Mouse (Mus musculus) 3134 (cell line): Measurements from ENCODE around the gene Rere.

Experiments used
- DNase-seq: peaks from one replicate; pipeline ENCODE4 v3.0.0-alpha.2; 2011; ENCODE audit warnings: low spot score; ENCODE audit not compliant: insufficient read length; ENCODE audit errors: extremely low read depth

Gene Rere

DNA sequence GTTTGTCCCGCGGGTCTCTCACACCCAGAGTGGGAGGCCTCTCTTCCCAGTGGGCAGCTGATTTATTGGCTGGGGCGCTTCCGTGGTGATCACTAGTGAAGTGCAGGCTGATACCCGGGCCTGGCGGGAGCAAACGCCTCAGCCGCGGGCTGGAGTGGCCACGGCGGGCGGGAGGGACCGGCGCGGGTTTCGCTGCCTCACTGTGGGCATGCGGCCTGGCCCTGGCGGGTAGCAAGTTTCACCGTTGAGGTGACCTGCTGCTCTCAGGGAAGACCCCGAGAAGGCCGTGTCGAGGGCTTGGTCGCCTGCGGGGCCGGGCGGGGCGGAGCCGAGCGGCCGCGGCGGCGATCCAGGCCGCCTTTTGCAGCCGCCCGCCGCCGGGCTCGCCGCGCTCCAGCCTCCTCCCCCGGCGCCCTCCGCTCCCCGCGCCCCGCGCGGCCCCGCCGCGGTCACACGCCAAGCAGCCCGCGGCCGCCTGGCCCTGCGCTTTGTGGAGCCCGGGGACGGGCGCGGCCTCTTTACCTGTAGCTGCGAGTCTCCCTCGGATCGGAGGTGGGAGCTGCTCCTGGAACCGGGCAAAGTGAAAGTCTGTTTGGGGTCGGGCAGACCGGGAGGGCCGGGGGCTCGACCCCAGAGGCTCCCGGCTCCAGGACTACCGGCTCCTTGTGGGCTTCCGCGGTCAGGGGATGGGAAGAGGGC, 287.8 kb downstream of the Rere start:
- peak; percentile 75 for DNase-seq

- DNase-seq = peak; percentile 69
Measured at GRCm38 (mm10) chr4:150569834-150570571, 288.6 kb downstream of the Rere start.

DNA sequence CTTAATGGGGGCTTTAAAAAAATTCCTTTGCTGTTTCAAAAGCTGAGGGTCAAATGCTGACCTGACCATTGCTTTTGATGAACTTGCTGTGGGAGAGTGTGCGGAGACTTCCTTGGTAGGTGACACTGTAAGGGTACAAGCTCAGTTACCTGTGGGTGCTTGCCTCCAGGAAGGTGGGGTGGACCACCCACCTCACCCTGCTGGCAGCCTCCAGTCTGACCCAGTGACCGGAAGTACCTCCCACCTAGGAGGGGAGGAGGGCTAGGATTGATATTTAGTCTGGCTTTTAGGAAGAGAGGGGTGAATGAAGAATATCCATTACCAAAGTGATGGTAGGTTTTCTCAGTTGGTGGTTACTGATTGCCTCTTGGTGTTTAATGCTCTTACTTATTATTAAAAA, 289.3 kb downstream of the Rere start:
- DNase-seq = no peak

DNA sequence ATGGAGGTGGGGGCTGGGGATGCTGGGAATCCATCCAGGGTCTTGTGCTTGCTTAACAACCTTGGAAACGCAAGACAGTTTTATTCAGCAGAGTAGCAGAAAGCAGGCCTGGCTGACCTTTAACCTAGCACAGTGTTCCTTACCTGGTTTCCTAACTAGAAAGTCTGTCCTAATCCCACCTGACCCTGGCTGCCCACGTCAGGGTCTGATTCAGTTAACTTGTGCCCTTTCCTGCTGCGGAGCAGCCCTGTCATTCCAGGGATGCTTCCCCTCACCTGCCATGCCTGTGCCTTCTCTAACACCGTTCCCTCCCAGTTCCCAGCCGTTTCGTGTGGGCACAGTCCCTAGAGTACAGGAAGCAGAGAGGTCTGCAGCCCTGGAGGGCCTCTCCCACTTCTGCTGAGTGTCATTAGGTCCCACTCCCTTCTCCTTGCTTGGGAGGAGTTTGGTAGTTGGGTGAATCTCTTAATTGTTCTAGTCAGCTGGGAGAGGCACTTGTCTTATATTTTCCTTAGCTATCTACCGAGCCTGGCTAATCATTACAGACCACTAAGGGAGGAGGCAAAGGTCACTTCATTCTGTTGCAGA, 290.8 kb downstream of the Rere start:
- no peak for DNase-seq

DNA sequence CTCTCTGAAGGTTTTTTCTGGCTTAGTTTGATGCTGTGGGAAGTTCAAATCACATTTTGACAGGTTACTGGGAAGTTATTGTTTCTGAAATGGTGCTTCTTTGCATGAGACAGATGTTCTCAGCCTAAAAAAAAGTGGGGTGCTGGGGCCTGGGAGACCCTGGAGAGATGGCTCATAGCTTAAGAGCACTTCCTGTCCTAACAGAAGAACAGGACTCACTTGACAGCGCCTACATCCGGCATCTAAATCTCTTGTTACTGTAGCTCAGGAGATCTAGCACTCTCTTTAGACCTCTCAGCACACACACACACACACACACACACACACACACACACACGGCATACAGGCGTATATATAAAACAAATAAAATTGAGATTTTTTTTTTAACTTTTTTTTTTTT, 291.5 kb downstream of the Rere start:
- no peak for DNase-seq

GRCm38 (mm10) chr4:150575363-150576092, 294.1 kb downstream of the Rere start:
- no peak for DNase-seq

DNA sequence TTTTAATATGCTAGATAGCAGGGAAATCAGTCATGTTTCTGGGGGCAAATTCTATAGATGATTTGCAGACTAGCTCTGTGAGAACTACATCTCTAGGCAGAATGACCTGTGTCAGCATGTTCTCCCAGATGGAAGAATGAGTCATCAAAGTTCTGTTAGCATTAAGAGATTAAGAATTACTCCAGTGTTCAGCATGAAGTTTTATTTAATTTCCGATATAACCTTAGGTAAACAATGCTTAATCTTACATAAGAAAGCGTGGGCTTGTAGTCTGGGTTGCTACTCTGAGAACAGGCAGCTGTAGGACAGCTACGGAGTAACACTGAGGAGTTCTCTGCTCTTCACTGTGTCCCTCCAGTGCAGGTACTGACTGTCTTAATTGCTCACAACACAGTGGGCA, 294.9 kb downstream of the Rere start:
- no peak for DNase-seq

- no peak for DNase-seq
Measured at GRCm38 (mm10) chr4:150578021-150578420, 296.6 kb downstream of the Rere start.

DNA sequence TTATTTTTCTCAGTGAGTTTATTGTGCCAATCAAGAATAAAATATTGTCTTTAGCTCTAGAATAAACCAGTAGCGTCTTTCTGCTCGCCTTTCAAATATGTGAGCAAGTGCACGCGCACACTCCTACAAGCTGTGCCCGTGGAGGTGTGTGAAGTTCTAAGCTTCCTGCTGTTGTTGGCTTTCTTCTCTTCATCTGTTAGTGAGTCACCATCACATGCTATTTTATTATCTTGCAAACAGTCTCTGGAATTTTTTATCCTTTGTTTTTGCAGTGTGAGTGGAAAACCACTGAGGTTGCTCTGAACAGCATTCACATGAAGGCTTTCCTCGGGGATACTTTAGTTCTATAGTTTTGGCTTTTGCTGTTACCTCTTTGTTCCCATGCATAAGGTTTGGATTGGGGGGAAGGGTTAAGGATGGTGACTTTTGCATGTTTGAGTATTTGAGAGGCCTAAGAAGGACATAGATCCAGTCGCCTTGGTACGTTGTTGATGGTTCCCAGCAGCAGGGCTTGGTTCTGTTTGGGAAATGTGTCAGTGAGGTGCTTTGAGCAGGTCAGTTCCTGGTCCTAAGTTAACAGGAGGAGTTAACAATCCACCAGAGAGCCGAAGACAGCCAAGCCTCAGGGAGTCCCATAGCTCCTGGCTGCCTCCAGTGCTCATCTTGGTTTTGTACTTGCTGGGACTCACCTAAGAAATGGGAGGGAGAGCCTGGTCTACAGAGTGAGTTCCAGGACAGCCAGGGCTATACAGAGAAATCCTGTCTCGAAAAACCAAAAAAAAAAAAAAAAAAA, 300.7 kb downstream of the Rere start:
- DNase-seq = peak; percentile 55

DNA sequence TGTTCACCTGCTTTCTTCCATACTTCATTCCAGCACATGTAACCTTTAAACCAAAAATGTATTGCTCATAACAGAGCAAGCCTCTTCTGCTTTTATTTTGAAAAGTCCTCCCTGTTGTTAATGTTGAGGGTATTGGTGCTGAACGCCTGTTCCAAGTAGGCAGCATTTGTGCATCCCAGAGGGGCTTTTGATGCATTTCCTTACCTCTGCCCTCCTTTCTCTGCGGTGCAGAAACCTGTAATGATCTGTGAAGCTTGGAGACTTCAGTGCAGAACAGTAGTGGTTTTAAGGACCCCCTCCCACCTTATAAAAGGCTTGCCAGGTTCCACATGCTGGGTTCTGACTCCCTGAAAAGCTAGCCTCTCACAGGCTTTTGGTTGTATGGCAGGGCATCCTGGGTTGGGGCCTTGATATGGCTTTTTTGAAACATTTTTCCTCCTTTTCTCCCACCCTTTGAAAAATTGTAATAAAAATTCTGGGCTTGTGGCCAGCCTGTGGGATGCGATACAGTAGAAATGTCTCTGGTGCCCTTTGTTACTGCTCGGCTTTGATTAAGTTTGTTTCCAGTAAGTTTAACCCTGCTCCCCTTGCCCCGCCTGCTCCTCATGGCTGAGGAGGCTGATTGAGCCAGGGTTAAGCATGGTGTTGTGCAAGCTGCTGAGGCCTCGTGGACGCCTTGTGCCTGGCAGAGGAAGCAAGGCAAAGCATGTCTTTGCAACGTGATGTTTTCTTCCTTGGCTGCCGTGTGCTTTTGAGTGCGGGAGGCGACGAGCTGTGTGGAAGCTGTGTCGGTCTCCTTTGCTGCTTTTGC, 301.7 kb downstream of the Rere start:
- DNase-seq = peak; percentile 48

- DNase-seq = no peak
Measured at GRCm38 (mm10) chr4:150583777-150584135, 302.3 kb downstream of the Rere start.

- DNase-seq = no peak
Measured at GRCm38 (mm10) chr4:150585800-150586199, 304.4 kb downstream of the Rere start.

DNA sequence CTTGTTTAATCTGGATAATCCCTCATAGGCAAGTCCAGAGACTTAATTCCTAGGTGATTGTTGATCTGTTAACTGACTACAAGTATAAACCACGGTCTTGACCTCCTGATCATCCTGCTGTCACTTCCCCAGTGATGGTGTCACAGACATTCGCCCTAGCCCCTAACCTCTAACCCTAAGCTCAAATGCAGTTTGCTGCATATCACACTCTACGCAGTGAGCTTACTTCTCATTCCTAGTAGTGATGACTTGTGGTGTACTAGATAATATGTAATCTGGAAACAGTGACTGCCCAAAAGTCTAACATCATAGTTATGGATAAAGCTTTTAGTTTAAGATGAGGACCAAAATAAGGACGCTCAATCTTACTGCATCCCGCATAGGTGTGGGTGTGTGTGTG, 304.8 kb downstream of the Rere start:
- DNase-seq = no peak

DNA sequence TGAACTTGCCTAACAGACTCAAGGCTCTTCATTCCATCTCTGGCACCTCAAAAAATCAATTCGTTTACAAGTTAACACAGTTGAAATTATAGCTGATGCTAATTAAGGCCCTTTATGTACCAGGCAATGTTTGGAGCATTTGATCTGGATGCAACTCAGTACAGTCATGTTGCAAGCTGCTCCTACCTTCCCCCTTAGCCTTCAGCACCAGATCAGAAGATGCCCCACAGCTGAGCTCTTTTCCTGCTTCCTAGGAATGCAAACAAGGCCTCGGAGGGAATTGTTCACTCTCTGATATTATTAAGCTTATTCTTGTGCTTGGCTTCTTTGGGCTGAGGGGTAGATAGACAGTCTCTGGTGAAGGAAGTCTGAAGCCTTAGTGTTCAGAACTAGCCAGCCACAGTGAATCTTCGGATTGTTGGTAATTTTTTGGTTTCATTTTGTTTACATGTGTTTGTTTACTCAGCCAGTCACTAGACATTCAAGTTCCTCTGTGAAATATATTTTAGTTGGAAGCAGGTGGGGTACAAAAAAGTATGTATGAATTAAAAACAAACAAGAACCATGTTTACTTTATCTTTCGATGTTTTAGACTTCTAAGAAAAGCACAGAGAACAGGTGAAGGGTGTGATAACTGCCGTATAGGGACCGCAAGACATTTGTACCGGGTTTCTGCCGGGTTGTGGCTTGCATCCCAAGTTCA, 306.3 kb downstream of the Rere start:
- no peak for DNase-seq

DNA sequence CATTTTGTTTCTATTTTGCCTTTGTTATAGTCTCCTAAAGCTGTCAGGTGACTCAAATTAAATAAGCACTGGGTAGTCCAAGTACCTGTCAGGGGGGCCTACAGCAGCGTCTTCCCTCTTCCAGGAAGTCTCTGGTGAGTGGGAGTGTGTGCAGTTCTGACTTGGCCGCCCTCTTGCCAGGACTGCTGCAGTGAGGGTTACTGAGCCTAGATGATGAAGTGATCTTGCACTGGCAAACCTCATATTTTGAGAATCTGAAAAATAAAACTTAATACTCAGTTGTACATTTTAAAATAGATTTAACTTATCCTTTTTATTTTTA, 306.8 kb downstream of the Rere start:
- no peak for DNase-seq

DNA sequence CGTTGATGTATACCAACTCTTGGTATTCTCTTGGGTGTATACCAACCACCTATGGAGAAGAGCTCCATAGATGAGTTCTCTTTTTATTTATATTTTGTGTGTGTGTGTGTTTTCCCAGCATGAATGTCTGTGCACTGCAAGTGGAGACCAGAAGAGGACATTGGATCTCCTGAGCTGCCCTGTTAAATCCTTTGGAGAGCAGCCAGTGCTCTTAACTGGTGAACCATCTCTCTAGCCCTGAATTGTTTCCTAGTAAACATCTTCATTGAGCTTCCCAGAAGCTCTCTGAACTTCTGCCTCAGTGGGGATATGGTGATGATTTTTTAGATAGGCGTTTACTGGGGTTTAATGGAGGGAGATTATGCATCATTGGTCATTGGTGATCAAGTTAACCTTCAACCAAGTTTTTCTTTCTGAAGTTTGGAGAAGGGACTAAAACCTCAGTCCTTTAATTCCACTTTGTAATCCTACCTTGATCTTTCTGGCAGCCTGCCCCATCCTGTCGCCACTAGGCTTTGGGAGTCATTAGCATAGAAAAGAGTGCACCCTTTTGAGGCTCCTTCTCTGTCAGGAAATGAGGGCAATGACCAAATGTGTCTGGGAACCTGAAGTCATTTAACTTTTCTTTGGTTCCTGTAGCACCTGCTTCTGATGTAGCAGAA, 309.3 kb downstream of the Rere start:
- no peak for DNase-seq

DNA sequence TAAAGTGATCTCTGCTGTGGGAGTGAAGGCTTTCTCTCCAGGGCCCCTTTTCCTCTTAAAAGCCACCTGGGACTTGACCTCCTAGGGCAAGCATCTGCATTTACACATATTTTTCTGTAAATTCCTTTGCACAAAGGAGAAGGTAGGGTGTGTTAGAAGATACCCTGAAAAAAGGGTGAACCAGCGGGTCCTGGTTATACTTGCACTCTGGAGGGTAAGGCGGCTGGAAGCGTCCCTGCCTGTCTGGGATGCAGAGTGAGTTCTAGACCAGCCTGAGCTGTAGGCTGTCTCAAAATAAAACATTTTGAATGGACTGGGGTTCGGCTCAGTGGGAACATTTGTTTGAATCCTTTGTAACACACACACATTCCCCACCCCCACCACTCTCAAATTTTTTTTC, 310.2 kb downstream of the Rere start:
- no peak for DNase-seq

GRCm38 (mm10) chr4:150592087-150592486, 310.6 kb downstream of the Rere start:
- DNase-seq = no peak
